Mouse (Mus musculus) gastrocnemius, adult 8-10 months (tissue): Measurements from ENCODE around the gene Tifa. TPM values are rescaled to one million over a fixed set of nuclear protein-coding genes. Genes with fewer than 3 reads are reported as not detected.
A peak's percentile ranks its signal among the peaks of the same experiment; 100 is the strongest.

Experiments used
- DNase-seq, 2 experiments: peaks; one replicate each; pipeline ENCODE4 v3.0.0; 2022; ENCODE audit warnings: low spot score in 2 of 2
- total RNA-seq, 4 experiments: library from RNA; stranded (reverse); gene quantifications; 2 replicates each; pipeline ENCODE4 v1.2.4; 2022

Gene Tifa
- total RNA-seq, 4 experiments from 2014 or later = 0.85 to 1.6 (median 1.0) TPM

- no peak for DNase-seq
Measured at GRCm38 (mm10) chr3:127787032-127787431, 2.6 kb upstream of the Tifa start.

GRCm38 (mm10) chr3:127788038-127788437 lies 1.6 kb upstream of the Tifa start:
- DNase-seq = no peak

- DNase-seq = no peak
Measured at GRCm38 (mm10) chr3:127788919-127789318, 686 bp upstream of the Tifa start.

GRCm38 (mm10) chr3:127790234-127791055 lies 840 bp downstream of the Tifa start:
- DNase-seq = no peak

- DNase-seq = no peak
Measured at GRCm38 (mm10) chr3:127791056-127791483, 1.5 kb downstream of the Tifa start.

GRCm38 (mm10) chr3:127791595-127792561 lies 2.3 kb downstream of the Tifa start:
- DNase-seq = no peak

- DNase-seq = no peak
Measured at GRCm38 (mm10) chr3:127793022-127793421, 3.4 kb downstream of the Tifa start.

GRCm38 (mm10) chr3:127795762-127796161 lies 6.2 kb downstream of the Tifa start:
- DNase-seq = no peak

GRCm38 (mm10) chr3:127796271-127796670 lies 6.7 kb downstream of the Tifa start:
- no peak for DNase-seq

GRCm38 (mm10) chr3:127801162-127801561 lies 11.6 kb downstream of the Tifa start:
- no peak for DNase-seq

GRCm38 (mm10) chr3:127802814-127803213 lies 13.2 kb downstream of the Tifa start:
- DNase-seq = no peak

- no peak for DNase-seq
Measured at GRCm38 (mm10) chr3:127804439-127804838, 14.8 kb downstream of the Tifa start.

GRCm38 (mm10) chr3:127805071-127805470 lies 15.5 kb downstream of the Tifa start:
- no peak for DNase-seq

- no peak for DNase-seq
Measured at GRCm38 (mm10) chr3:127805991-127806390, 16.4 kb downstream of the Tifa start.

GRCm38 (mm10) chr3:127807846-127808245 lies 18.2 kb downstream of the Tifa start:
- no peak for DNase-seq

- no peak for DNase-seq
Measured at GRCm38 (mm10) chr3:127809103-127809502, 19.5 kb downstream of the Tifa start.

GRCm38 (mm10) chr3:127817120-127817683 lies 27.6 kb downstream of the Tifa start:
- peak in 1 of 2 experiments; percentile 29 for DNase-seq

GRCm38 (mm10) chr3:127818694-127819663 lies 29.4 kb downstream of the Tifa start:
- no peak for DNase-seq

- no peak for DNase-seq
Measured at GRCm38 (mm10) chr3:127820400-127820799, 30.8 kb downstream of the Tifa start.

GRCm38 (mm10) chr3:127821209-127821608 lies 31.6 kb downstream of the Tifa start:
- DNase-seq = no peak
